Mouse (Mus musculus) heart, adult 9 months (tissue): ENCODE results near the gene Trpc4ap.
"Not testable (repeated sequence)": the region's sequence is repeated elsewhere in the genome, so short reads cannot be mapped to it uniquely, and the experiment has no call there.

Experiments
- DNase-seq, 2 experiments: peaks; one replicate each; pipeline ENCODE4 v3.0.0; 2022; ENCODE audit warnings: low spot score in 2 of 2

Trpc4ap gene

GRCm38 (mm10) chr2:155613953-155614352, 78.2 kb downstream of the Trpc4ap start:
- no peak for DNase-seq

GRCm38 (mm10) chr2:155613326-155613755, 78.8 kb downstream of the Trpc4ap start:
- peak in 1 of 2 experiments; percentile 44 for DNase-seq

GRCm38 (mm10) chr2:155611834-155612550, 80.2 kb downstream of the Trpc4ap start:
- no peak for DNase-seq

- DNase-seq, result peak; percentile 45 to 71
These were observed 81.2 kb downstream of the Trpc4ap start, which contains the start of gene Myh7b for GRCm38 (mm10) chr2:155610978-155611377. Myh7b (plus strand) TSS chr2:155611212.

- DNase-seq, result peak in 1 of 2 experiments; percentile 68
These were observed 85.8 kb downstream of the Trpc4ap start for GRCm38 (mm10) chr2:155606360-155606759.

GRCm38 (mm10) chr2:155605236-155605589, 87.0 kb downstream of the Trpc4ap start:
- not testable (repeated sequence) for DNase-seq

- no peak for DNase-seq
These were observed 87.5 kb downstream of the Trpc4ap start for GRCm38 (mm10) chr2:155604560-155605235.

GRCm38 (mm10) chr2:155603707-155604106, 88.5 kb downstream of the Trpc4ap start:
- no peak for DNase-seq

GRCm38 (mm10) chr2:155595516-155595915, 96.7 kb downstream of the Trpc4ap start:
- DNase-seq, result no peak

- no peak for DNase-seq
These were observed 99.3 kb downstream of the Trpc4ap start for GRCm38 (mm10) chr2:155592854-155593283.

GRCm38 (mm10) chr2:155592137-155592853, 99.9 kb downstream of the Trpc4ap start, which contains the start of gene Gss:
Gss (minus strand) TSS chr2:155592810.
- DNase-seq, result peak; percentile 99

- no peak for DNase-seq
These were observed 100.5 kb downstream of the Trpc4ap start for GRCm38 (mm10) chr2:155591676-155592075.

GRCm38 (mm10) chr2:155590876-155591275, 101.3 kb downstream of the Trpc4ap start:
- DNase-seq, result no peak

- DNase-seq, result no peak
These were observed 102.7 kb downstream of the Trpc4ap start for GRCm38 (mm10) chr2:155589521-155589920.

GRCm38 (mm10) chr2:155588136-155588535, 104.0 kb downstream of the Trpc4ap start:
- no peak for DNase-seq

GRCm38 (mm10) chr2:155585486-155585885, 106.7 kb downstream of the Trpc4ap start:
- DNase-seq, result no peak

GRCm38 (mm10) chr2:155585082-155585481, 107.1 kb downstream of the Trpc4ap start:
- DNase-seq, result no peak
